ENCODE assay signal across 21 mouse cellular contexts in genomic region chr13:55563266-55563879, GRCm38 (mm10). TPM values are rescaled to one million over a fixed set of nuclear protein-coding genes. Genes with fewer than 3 reads are reported as not detected.
DNase-seq lines count a peak whose midpoint lies in the region; ATAC-seq and TF ChIP-seq lines count a peak whose summit lies in the region.
"Had no signal": no experiment of that assay in that cellular context is flagged by ENCODE, and none has a peak within 500 bp of the region (broad histone marks: within the 10 kb centered on the region; RNA-seq: fewer than 3 reads in every experiment).

No protein-coding gene starts in this region.

- H3K27me3 ChIP-seq in kidney, postnatal 0 days (ENCODE audit: insufficient read depth, low read length): no peaks in the 10 kb centered on the region
- H3K27me3 ChIP-seq: embryonic facial prominence, embryonic 12.5 days; forebrain, embryonic 13.5 days; liver, embryonic 15.5 days; lung, embryonic 15.5 days; midbrain, embryonic 13.5 days had no signal

- no peaks in the 10 kb centered on the region for H3K9me3 ChIP-seq in kidney, postnatal 0 days (replicated peaks; ENCODE audit: low read length)
- H3K9me3 ChIP-seq: embryonic facial prominence, embryonic 12.5 days; forebrain, embryonic 13.5 days; heart, embryonic 10.5 days; liver, embryonic 15.5 days; lung, embryonic 15.5 days; midbrain, embryonic 13.5 days had no signal

- no peak overlapping the region for H3K4me2 ChIP-seq in kidney, postnatal 0 days (ENCODE audit: low read length)
- H3K4me2 ChIP-seq: embryonic facial prominence, embryonic 12.5 days; forebrain, embryonic 13.5 days; hindbrain, embryonic 14.5 days; liver, embryonic 15.5 days; lung, embryonic 15.5 days; midbrain, embryonic 13.5 days had no signal

- DNase-seq in gastrocnemius, adult 8-10 months (ENCODE audit: low spot score in 2 of 2): peak; percentile 30 to 32
- no peak for DNase-seq in gastrocnemius, postnatal 36 days
- DNase-seq in kidney, postnatal 0 days (ENCODE audit: low spot score): no peak
- DNase-seq in kidney, adult 11 months: no peak
- peak; percentile 63 for DNase-seq in adipocyte (ENCODE audit: low spot score)
- DNase-seq in gastrocnemius, postnatal 14 days: peak; percentile 13
- DNase-seq in right cerebral cortex, postnatal 36 days (ENCODE audit: low spot score in 2 of 2): no peak
- DNase-seq: cerebellum, adult 11 months; cerebellum, adult 9-11 months; heart, postnatal 4 days; right cerebral cortex, postnatal 14 days; thymus, postnatal 25 days had no signal

- H3K27ac ChIP-seq in kidney, postnatal 0 days: peak overlapping the region; percentile 52
- H3K27ac ChIP-seq: embryonic facial prominence, embryonic 12.5 days; forebrain, embryonic 13.5 days; heart, embryonic 10.5 days; hindbrain, embryonic 14.5 days; liver, embryonic 15.5 days; lung, embryonic 15.5 days; midbrain, embryonic 13.5 days had no signal

- H3K4me1 ChIP-seq in kidney, postnatal 0 days (replicated peaks; ENCODE audit: insufficient read depth, low read length): no peaks in the 10 kb centered on the region
- H3K4me1 ChIP-seq: embryonic facial prominence, embryonic 12.5 days; heart, embryonic 10.5 days; liver, embryonic 15.5 days; lung, embryonic 15.5 days had no signal

- H3K36me3 ChIP-seq in kidney, postnatal 0 days (ENCODE audit: insufficient read depth, low read length): 0 out of 2 replicates have a peak, but pooled peaks cover 4% of the 10 kb centered on the region

- no peak overlapping the region for H3K4me3 ChIP-seq in kidney, postnatal 0 days (replicated peaks; ENCODE audit: low read depth, low read length)
- H3K4me3 ChIP-seq: embryonic facial prominence, embryonic 12.5 days; erythroblast, embryonic 14.5 days; forebrain, embryonic 13.5 days; heart, embryonic 10.5 days; liver, embryonic 15.5 days; lung, embryonic 15.5 days; midbrain, embryonic 13.5 days had no signal

- no peak for TF ChIP-seq CTCF in kidney, postnatal 0 days (IDR thresholded peaks at IDR 0.05; ENCODE audit: low read depth)

- 73% methylated on average over 7 of the region's 7 CpGs for WGBS in kidney, postnatal 0 days

- ATAC-seq in kidney, postnatal 0 days (replicated peaks; ENCODE audit: low FRiP score, low read depth): peak; percentile 63
- ATAC-seq: forebrain, embryonic 13.5 days; inflammation-experienced regulatory T-cells, adult 6 months; midbrain, embryonic 13.5 days had no signal

- no peak overlapping the region for H3K9ac ChIP-seq in kidney, postnatal 0 days (ENCODE audit: low read depth, low read length)
- H3K9ac ChIP-seq: embryonic facial prominence, embryonic 12.5 days; forebrain, embryonic 13.5 days; hindbrain, embryonic 14.5 days; liver, embryonic 15.5 days; lung, embryonic 15.5 days; midbrain, embryonic 13.5 days had no signal

- intact Hi-C loops in gastrocnemius, postnatal 36 days (cut with DNase I): no loop called here
- intact Hi-C loops in gastrocnemius, postnatal 14 days (cut with DNase I; ENCODE audit: low total_unique reads): no loop called here

RNA-seq across cellular contexts. Expression of gene Fam193b, which starts 7.5 kb away (rescaled TPM):
- total RNA-seq in gastrocnemius, adult 8-10 months (2022): 10 to 100 TPM in 3 of 4 experiments, 1 to 10 TPM in 1; 7.8 to 14.0 (median 10.1) TPM
- 10 to 100 TPM in 1 of 2 experiments, 1 to 10 TPM in 1; 9.6 to 13.4 TPM for total RNA-seq in gastrocnemius, postnatal 36 days (2021)
- 23.9 and 24.9 TPM in 2 replicates for polyA plus RNA-seq in kidney, postnatal 0 days (2015; fragmentation: Nextera tagmentation; extraction: Ambion mirVana)
- 10 to 100 TPM; 12.8 to 15.4 TPM for total RNA-seq in gastrocnemius, postnatal 14 days (2021)

RNA-seq across cellular contexts. Expression of gene Tmed9, which starts 10.2 kb away (rescaled TPM):
- total RNA-seq in gastrocnemius, adult 8-10 months (2022): 10 to 100 TPM; 54.1 to 64.0 (median 60.1) TPM
- total RNA-seq in gastrocnemius, postnatal 36 days (2021): 10 to 100 TPM; 61.4 to 63.3 TPM
- 136 and 160 TPM in 2 replicates for polyA plus RNA-seq in kidney, postnatal 0 days (2015; fragmentation: Nextera tagmentation; extraction: Ambion mirVana)
- total RNA-seq in gastrocnemius, postnatal 14 days (2021): 100 to 1,000 TPM; 139 to 149 TPM

RNA-seq across cellular contexts. Expression of gene Ddx41, which starts 26.9 kb away (rescaled TPM):
- total RNA-seq in gastrocnemius, adult 8-10 months (2022): 10 to 100 TPM in 1 of 4 experiments, 1 to 10 TPM in 3; 8.3 to 12.2 (median 9.2) TPM
- 10 to 100 TPM in 1 of 2 experiments, 1 to 10 TPM in 1; 9.3 to 10.3 TPM for total RNA-seq in gastrocnemius, postnatal 36 days (2021)
- 60.1 and 60.3 TPM in 2 replicates for polyA plus RNA-seq in kidney, postnatal 0 days (2015; fragmentation: Nextera tagmentation; extraction: Ambion mirVana)
- total RNA-seq in gastrocnemius, postnatal 14 days (2021): 1 to 10 TPM; 8.8 to 9.5 TPM

RNA-seq across cellular contexts. Expression of gene Dok3, which starts 34.3 kb away (rescaled TPM):
- 1 to 10 TPM in 1 of 4 experiments, under 1 TPM in 3; 0.61 to 1.1 (median 0.79) TPM for total RNA-seq in gastrocnemius, adult 8-10 months (2022)
- total RNA-seq in gastrocnemius, postnatal 36 days (2021): 1 to 10 TPM in 1 of 2 experiments, under 1 TPM in 1; 0.74 to 1.2 TPM
- 1.7 and 1.8 TPM in 2 replicates for polyA plus RNA-seq in kidney, postnatal 0 days (2015; fragmentation: Nextera tagmentation; extraction: Ambion mirVana)
- 1 to 10 TPM in 1 of 2 experiments, under 1 TPM in 1; 0.82 to 1.6 TPM for total RNA-seq in gastrocnemius, postnatal 14 days (2021)

RNA-seq across cellular contexts. Expression of gene B4galt7, which starts 36.3 kb away (rescaled TPM):
- total RNA-seq in gastrocnemius, adult 8-10 months (2022): 1 to 10 TPM; 4.8 to 5.8 (median 5.1) TPM
- 1 to 10 TPM; 4.3 to 6.5 TPM for total RNA-seq in gastrocnemius, postnatal 36 days (2021)
- polyA plus RNA-seq in kidney, postnatal 0 days (2015; fragmentation: Nextera tagmentation; extraction: Ambion mirVana): 20.1 and 22.8 TPM in 2 replicates
- 1 to 10 TPM; 6.2 to 7.3 TPM for total RNA-seq in gastrocnemius, postnatal 14 days (2021)

Comparison
In these comparisons a context has a peak if more than half of its experiments do, and no peak if none do; other contexts are left out.
1. DNase-seq: peak in gastrocnemius, adult 8-10 months (2 of 2), adipocyte (single experiment) and gastrocnemius, postnatal 14 days (single experiment); none in gastrocnemius, postnatal 36 days (0 of 2), kidney, postnatal 0 days (single experiment), kidney, adult 11 months (single experiment) and right cerebral cortex, postnatal 36 days (0 of 2).